Mouse (Mus musculus) myocyte (in vitro differentiated cells): Measurements from ENCODE around the gene Tmem274.

Experiments
- E2F4 ChIP-seq: IDR thresholded peaks from one replicate; pipeline ENCODE4 v1.6.1; 2011; ENCODE audit warnings: mild to moderate bottlenecking, control low read depth, moderate library complexity; ENCODE audit not compliant: insufficient read depth
- MYOG ChIP-seq, 3 experiments: IDR thresholded peaks; one replicate each; pipeline ENCODE4 v1.6.1; 2011; ENCODE audit warnings: control low read depth in 2 of 3, low read depth in 2 of 3, mild to moderate bottlenecking in 2 of 3; ENCODE audit not compliant: insufficient read length in 2 of 3, control insufficient read depth in 1 of 3, insufficient read depth in 1 of 3
- POLR2A ChIP-seq: IDR thresholded peaks from one replicate; pipeline ENCODE4 v1.6.1; 2011; ENCODE audit warnings: low read depth, mild to moderate bottlenecking, control low read depth, moderate library complexity; ENCODE audit not compliant: insufficient read length
- POLR2AphosphoS2 ChIP-seq: IDR thresholded peaks from one replicate; pipeline ENCODE4 v1.6.1; 2011; ENCODE audit warnings: low read depth, control low read depth; ENCODE audit not compliant: insufficient read length
- TCF12 ChIP-seq: IDR thresholded peaks from one replicate; pipeline ENCODE4 v1.6.1; 2011; ENCODE audit warnings: mild to moderate bottlenecking, control low read depth; ENCODE audit not compliant: poor library complexity, insufficient read depth, severe bottlenecking
- TCF3 ChIP-seq: IDR thresholded peaks from one replicate; pipeline ENCODE4 v1.6.1; 2011; ENCODE audit warnings: low read depth, control low read depth; ENCODE audit not compliant: insufficient read length
- USF1 ChIP-seq: IDR thresholded peaks from one replicate; pipeline ENCODE4 v1.6.1; 2011; ENCODE audit warnings: low read depth, mild to moderate bottlenecking, control low read depth, moderate library complexity

GRCm38 (mm10) chr4:149477078-149477477, at the start of gene Tmem274:
- no peak for TF ChIP-seq POLR2A
- TF ChIP-seq TCF3 = no peak
- no peak for TF ChIP-seq MYOG (IDR thresholded peaks at IDR 0.05; ENCODE audit: control insufficient read depth in 1 of 3, insufficient read depth in 1 of 3, insufficient read length in 2 of 3, low read depth in 2 of 3)
- TF ChIP-seq USF1 = no peak
- no peak for TF ChIP-seq POLR2AphosphoS2
- no peak for TF ChIP-seq TCF12
- TF ChIP-seq E2F4 = no peak
